Mouse (Mus musculus): ENCODE results near the gene Gm17087. TPM values are rescaled to one million over a fixed set of nuclear protein-coding genes. Genes with fewer than 3 reads are reported as not detected.
A peak's percentile ranks its signal among the peaks of the same experiment; 100 is the strongest.

Gm17087 gene
- polyA plus RNA-seq, 1 experiment from 2014 or later: not detected

- Histone ChIP-seq H3K27ac (0 out of 2 replicates have a peak overlapping the region, but pooled peaks have one; percentile 36), H3K27me3 (ENCODE audit: insufficient read depth, poor library complexity, severe bottlenecking) (no peaks in the 10 kb centered on the region), H3K4me1 (replicated peaks) (peaks cover 7% of the 10 kb centered on the region), H3K9me3 (no peaks in the 10 kb centered on the region), H3K36me3 (no peaks in the 10 kb centered on the region), H3K4me3 (no peak overlapping the region)
- no peak for DNase-seq (ENCODE audit: low spot score)
- WGBS: 61% methylated on average over 14 of the region's 14 CpGs
Measured at GRCm38 (mm10) chr17:8562101-8562885, 4.5 kb downstream of the Gm17087 start.

DNA sequence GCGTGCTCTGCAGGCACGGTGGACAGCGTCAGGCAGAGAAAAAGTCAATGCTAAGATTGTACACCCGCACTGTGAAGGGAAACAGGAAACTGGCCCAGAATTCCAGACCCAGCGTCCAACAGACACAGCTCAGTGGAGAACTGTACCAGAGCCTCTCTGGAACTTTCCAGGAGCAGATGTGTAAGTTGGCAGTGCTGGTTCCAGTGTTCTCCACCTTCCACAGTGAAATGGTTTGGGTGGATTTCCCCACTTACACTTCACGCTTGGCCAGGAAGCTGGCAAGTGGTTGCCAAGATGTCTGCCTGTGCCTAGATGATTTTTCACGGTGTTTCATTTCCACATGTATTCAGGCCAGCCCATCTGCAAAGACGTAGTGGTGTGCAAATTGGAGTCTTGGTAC lies 8.8 kb downstream of the Gm17087 start:
- WGBS: 87% methylated on average over 8 of the region's 8 CpGs
- no peak overlapping the region for H3K4me3 ChIP-seq
- no peaks in the 10 kb centered on the region for H3K9me3 ChIP-seq
- no peak overlapping the region for H3K27ac ChIP-seq
- no peak for DNase-seq (ENCODE audit: low spot score)
- H3K4me1 ChIP-seq (replicated peaks): peaks cover 7% of the 10 kb centered on the region
- no peaks in the 10 kb centered on the region for H3K36me3 ChIP-seq
- no peaks in the 10 kb centered on the region for H3K27me3 ChIP-seq (ENCODE audit: insufficient read depth, poor library complexity, severe bottlenecking)

DNA sequence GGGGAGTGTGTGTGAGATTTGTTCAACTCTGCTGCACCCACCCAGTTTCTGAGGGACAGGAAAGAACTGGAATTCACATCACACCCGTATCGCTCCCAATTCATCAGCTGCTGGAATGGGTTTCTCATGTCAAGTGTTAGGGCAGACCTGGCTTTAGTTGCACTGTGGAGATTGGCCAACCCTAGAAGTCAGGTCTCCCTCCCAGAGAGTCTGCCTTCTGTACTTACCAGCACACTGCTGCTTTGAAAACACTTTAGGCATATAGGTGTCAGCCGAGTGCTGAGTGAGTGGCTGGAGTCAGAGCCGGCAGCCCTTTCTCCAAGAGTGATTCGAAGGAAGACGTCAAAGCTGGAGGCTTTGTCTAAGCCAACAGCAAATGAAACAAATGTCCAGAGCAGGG lies 10.5 kb downstream of the Gm17087 start:
- DNase-seq (ENCODE audit: low spot score): no peak
- no peaks in the 10 kb centered on the region for H3K36me3 ChIP-seq
- no peak overlapping the region for H3K27ac ChIP-seq
- H3K9me3 ChIP-seq: no peaks in the 10 kb centered on the region
- H3K4me3 ChIP-seq: no peak overlapping the region
- H3K4me1 ChIP-seq (replicated peaks): no peaks in the 10 kb centered on the region
- no peaks in the 10 kb centered on the region for H3K27me3 ChIP-seq (ENCODE audit: insufficient read depth, poor library complexity, severe bottlenecking)
- 86% methylated on average over 6 of the region's 6 CpGs for WGBS

- Histone ChIP-seq H3K4me1 (replicated peaks) (no peaks in the 10 kb centered on the region), H3K27ac (no peak overlapping the region), H3K9me3 (no peaks in the 10 kb centered on the region), H3K4me3 (no peak overlapping the region), H3K36me3 (no peaks in the 10 kb centered on the region), H3K27me3 (ENCODE audit: insufficient read depth, poor library complexity, severe bottlenecking) (no peaks in the 10 kb centered on the region)
- DNase-seq (ENCODE audit: low spot score): no peak
- WGBS: 89% methylated on average over 9 of the region's 9 CpGs
Measured at GRCm38 (mm10) chr17:8555785-8556184, 11.0 kb downstream of the Gm17087 start.

DNA sequence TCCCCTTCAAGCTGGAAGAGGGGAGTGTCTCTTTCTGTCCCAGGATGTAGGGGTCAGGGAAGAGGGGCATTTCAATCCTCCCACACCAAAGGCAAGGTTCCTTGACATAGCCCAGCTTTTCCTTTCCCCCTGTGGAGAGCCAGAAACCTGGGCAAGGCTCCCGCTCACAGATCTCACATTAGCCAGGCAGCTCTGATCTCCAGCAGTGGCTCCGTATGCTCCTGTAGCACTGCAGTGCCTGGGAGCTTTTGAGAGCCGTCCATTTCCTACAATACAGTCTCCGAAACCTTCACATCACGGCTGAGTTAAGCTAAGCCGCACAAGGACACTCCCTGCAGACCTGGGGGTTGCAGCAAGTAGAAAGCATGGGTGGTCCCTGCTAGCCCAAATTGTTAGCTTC lies 12.5 kb downstream of the Gm17087 start:
- Histone ChIP-seq H3K36me3 (no peaks in the 10 kb centered on the region), H3K27ac (no peak overlapping the region), H3K27me3 (ENCODE audit: insufficient read depth, poor library complexity, severe bottlenecking) (no peaks in the 10 kb centered on the region), H3K4me1 (replicated peaks) (no peaks in the 10 kb centered on the region), H3K9me3 (no peaks in the 10 kb centered on the region), H3K4me3 (no peak overlapping the region)
- 90% methylated on average over 6 of the region's 6 CpGs for WGBS
- no peak for DNase-seq (ENCODE audit: low spot score)

GRCm38 (mm10) chr17:8553601-8554000 lies 13.1 kb downstream of the Gm17087 start:
- Histone ChIP-seq H3K27me3 (ENCODE audit: insufficient read depth, poor library complexity, severe bottlenecking) (no peaks in the 10 kb centered on the region), H3K9me3 (no peaks in the 10 kb centered on the region), H3K4me1 (replicated peaks) (no peaks in the 10 kb centered on the region), H3K4me3 (no peak overlapping the region), H3K27ac (no peak overlapping the region), H3K36me3 (no peaks in the 10 kb centered on the region)
- WGBS: 81% methylated on average over 3 of the region's 3 CpGs
- no peak for DNase-seq (ENCODE audit: low spot score)

GRCm38 (mm10) chr17:8552346-8553035 lies 14.3 kb downstream of the Gm17087 start:
- WGBS: 85% methylated on average over 8 of the region's 8 CpGs
- no peak for DNase-seq (ENCODE audit: low spot score)

DNA sequence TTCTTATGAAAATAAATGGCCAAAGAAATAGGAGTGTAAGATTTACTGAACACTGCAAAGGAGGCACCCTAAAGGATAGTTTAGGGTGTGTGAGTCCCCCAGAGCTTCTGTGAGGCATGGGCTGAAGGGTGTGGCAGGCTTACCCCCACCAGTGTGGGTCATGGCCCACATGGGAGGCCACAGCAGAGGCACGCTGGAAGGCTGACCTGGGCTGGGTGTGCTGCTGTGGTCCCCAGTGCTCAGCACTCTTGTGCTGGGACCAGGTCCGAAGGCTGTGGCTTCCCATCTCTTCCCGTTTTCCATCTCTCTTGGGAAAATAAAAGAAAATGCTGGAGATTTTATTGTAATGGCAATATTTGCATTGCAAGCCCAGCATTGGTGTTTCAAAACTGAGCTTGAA lies 15.1 kb downstream of the Gm17087 start:
- H3K9me3 ChIP-seq: no peaks in the 10 kb centered on the region
- H3K27ac ChIP-seq: no peak overlapping the region
- no peaks in the 10 kb centered on the region for H3K36me3 ChIP-seq
- H3K4me1 ChIP-seq (replicated peaks): no peaks in the 10 kb centered on the region
- WGBS: 77% methylated on average over 3 of the region's 3 CpGs
- H3K27me3 ChIP-seq (ENCODE audit: insufficient read depth, poor library complexity, severe bottlenecking): no peaks in the 10 kb centered on the region
- DNase-seq (ENCODE audit: low spot score): no peak
- no peak overlapping the region for H3K4me3 ChIP-seq

More at GRCm38 (mm10) chr17:8552346-8553035, 14.3 kb downstream of the Gm17087 start:
- Histone ChIP-seq H3K36me3 (no peaks in the 10 kb centered on the region), H3K4me1 (replicated peaks) (no peaks in the 10 kb centered on the region), H3K9me3 (no peaks in the 10 kb centered on the region), H3K4me3 (no peak overlapping the region), H3K27me3 (ENCODE audit: insufficient read depth, poor library complexity, severe bottlenecking) (no peaks in the 10 kb centered on the region), H3K27ac (no peak overlapping the region)

DNA sequence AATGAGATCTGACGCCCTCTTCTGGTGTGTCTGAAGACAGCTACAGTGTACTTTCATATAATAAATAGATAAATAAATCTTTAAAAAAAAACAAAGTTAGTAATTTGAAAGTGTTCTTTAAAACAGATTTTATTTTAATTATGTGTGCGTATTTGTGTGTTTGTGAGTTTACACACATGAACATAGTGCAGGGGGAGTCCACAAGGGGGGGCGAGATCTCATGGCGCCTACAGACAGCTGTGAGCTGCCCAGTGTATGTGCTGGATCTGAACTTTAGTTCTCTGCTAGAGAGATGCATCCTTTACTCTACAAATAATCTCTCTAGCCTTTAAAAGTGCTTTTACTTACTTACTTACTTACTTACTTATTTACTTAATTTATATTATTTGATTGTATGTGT lies 18.0 kb downstream of the Gm17087 start:
- no peak for DNase-seq (ENCODE audit: low spot score)
- no peaks in the 10 kb centered on the region for H3K27me3 ChIP-seq (ENCODE audit: insufficient read depth, poor library complexity, severe bottlenecking)
- WGBS: 86% methylated on average over 4 of the region's 4 CpGs
- no peaks in the 10 kb centered on the region for H3K36me3 ChIP-seq
- no peaks in the 10 kb centered on the region for H3K4me1 ChIP-seq (replicated peaks)
- H3K4me3 ChIP-seq: no peak overlapping the region
- no peak overlapping the region for H3K27ac ChIP-seq
- H3K9me3 ChIP-seq: no peaks in the 10 kb centered on the region

GRCm38 (mm10) chr17:8546366-8546765 lies 20.4 kb downstream of the Gm17087 start:
- H3K9me3 ChIP-seq: no peaks in the 10 kb centered on the region
- no peak for DNase-seq (ENCODE audit: low spot score)
- no peaks in the 10 kb centered on the region for H3K27me3 ChIP-seq (ENCODE audit: insufficient read depth, poor library complexity, severe bottlenecking)
- WGBS: 91% methylated on average over 9 of the region's 9 CpGs
- H3K27ac ChIP-seq: no peak overlapping the region
- no peaks in the 10 kb centered on the region; the same call in 1 of the 2 replicates for H3K4me1 ChIP-seq (replicated peaks)
- no peak overlapping the region for H3K4me3 ChIP-seq
- H3K36me3 ChIP-seq: no peaks in the 10 kb centered on the region

GRCm38 (mm10) chr17:8541974-8542538 lies 24.7 kb downstream of the Gm17087 start:
- no peaks in the 10 kb centered on the region for H3K9me3 ChIP-seq
- peak; percentile 50 for DNase-seq (ENCODE audit: low spot score)
- no peaks in the 10 kb centered on the region for H3K36me3 ChIP-seq
- H3K27ac ChIP-seq: no peak overlapping the region
- H3K4me3 ChIP-seq: no peak overlapping the region
- 63% methylated on average over 14 of the region's 14 CpGs for WGBS
- H3K27me3 ChIP-seq (ENCODE audit: insufficient read depth, poor library complexity, severe bottlenecking): no peaks in the 10 kb centered on the region
- no peaks in the 10 kb centered on the region; the same call in 1 of the 2 replicates for H3K4me1 ChIP-seq (replicated peaks)

GRCm38 (mm10) chr17:8538102-8538501 lies 28.6 kb downstream of the Gm17087 start:
- DNase-seq (ENCODE audit: low spot score): no peak
- Histone ChIP-seq H3K4me3 (no peak overlapping the region), H3K4me1 (replicated peaks) (no peaks in the 10 kb centered on the region; the same call in 1 of the 2 replicates), H3K9me3 (no peaks in the 10 kb centered on the region), H3K27ac (no peak overlapping the region), H3K36me3 (no peaks in the 10 kb centered on the region), H3K27me3 (ENCODE audit: insufficient read depth, poor library complexity, severe bottlenecking) (no peaks in the 10 kb centered on the region)
- 74% methylated on average over 3 of the region's 3 CpGs for WGBS

DNA sequence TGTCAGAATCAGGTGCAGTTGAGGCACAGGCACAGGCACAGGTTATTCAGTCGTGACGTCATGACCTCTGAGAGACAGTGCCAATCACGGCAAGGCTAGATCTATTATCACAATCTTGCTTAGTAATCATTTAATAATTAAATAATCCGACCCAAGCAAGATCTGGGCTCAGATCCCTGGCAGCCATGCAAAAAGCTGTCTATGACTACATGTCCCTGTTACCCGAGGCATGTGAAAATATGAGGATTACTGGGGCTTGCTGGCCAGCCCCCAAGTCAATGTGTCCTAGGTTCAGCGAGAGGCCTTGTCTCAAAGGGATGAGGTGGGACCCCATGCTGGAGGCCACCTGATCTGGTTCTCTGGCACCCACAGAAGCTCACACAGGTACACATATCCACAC lies 30.2 kb downstream of the Gm17087 start:
- WGBS: 86% methylated on average over 6 of the region's 6 CpGs
- Histone ChIP-seq H3K27ac (no peak overlapping the region), H3K4me1 (replicated peaks) (no peaks in the 10 kb centered on the region), H3K4me3 (no peak overlapping the region), H3K27me3 (ENCODE audit: insufficient read depth, poor library complexity, severe bottlenecking) (no peaks in the 10 kb centered on the region), H3K36me3 (no peaks in the 10 kb centered on the region), H3K9me3 (no peaks in the 10 kb centered on the region)
- DNase-seq (ENCODE audit: low spot score): no peak

Data from hindbrain, embryonic 10.5 days (tissue).